Mouse (Mus musculus) testis, postnatal 14 days (tissue): ENCODE data around the gene Ripply3.
"Not testable (repeated sequence)": the region's sequence is repeated elsewhere in the genome, so short reads cannot be mapped to it uniquely, and the experiment has no call there.

Experiments
- DNase-seq: peaks from one replicate; pipeline ENCODE4 v3.0.0; 2021; ENCODE audit warnings: low spot score

Gene Ripply3

GRCm38 (mm10) chr16:94315215-94315614 is 13.0 kb upstream of the Ripply3 start:
- DNase-seq = no peak

GRCm38 (mm10) chr16:94317752-94318151 is 10.5 kb upstream of the Ripply3 start:
- no peak for DNase-seq

GRCm38 (mm10) chr16:94320223-94320622 is 8.0 kb upstream of the Ripply3 start:
- DNase-seq = no peak

DNA sequence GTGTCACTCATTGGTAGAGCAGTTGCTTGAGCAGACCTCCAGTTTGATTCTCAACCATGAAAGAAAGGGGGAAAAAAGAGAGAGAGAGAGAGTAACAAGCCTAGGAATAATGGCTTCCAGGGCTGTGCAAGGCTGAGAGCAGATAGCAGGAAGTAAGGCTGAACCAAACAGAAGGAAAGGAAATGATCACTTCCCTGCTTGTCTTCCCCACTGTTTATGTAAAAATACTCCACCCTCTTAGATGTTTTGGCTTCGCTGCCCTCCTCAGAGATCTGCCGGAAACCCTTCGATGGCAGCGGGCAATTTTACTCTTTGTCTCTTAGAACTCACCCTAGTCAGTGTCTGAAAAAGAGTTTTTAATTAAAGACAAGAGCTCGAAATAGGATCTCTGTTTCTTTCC is 4.5 kb upstream of the Ripply3 start:
- no peak for DNase-seq

DNA sequence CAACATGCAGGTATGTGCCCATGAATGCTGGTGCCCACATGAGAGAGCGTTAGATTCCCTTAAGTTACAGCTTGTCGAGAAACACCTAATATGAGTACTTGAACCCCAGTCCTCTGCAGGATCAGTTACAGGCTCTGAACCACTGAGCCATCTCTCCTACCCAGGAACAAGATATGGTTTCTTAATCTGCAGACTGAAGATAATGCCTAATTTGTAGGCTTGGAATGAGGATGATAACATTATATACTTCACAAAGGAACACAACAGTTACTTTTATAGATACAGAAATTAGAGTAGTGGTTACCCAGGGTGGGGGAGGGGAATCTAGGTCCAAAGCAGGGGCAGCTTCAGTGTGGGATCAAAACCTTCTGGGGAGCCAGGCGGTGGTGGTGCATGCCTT is 2.2 kb upstream of the Ripply3 start:
- DNase-seq = no peak

- DNase-seq = no peak
These were observed 954 bp downstream of the Ripply3 start for GRCm38 (mm10) chr16:94328881-94329867.

GRCm38 (mm10) chr16:94330429-94330828 is 2.2 kb downstream of the Ripply3 start:
- no peak for DNase-seq

GRCm38 (mm10) chr16:94331233-94331885 is 3.1 kb downstream of the Ripply3 start:
- DNase-seq = no peak

- peak; percentile 31 for DNase-seq
These were observed 3.6 kb downstream of the Ripply3 start for GRCm38 (mm10) chr16:94331886-94332252.

DNA sequence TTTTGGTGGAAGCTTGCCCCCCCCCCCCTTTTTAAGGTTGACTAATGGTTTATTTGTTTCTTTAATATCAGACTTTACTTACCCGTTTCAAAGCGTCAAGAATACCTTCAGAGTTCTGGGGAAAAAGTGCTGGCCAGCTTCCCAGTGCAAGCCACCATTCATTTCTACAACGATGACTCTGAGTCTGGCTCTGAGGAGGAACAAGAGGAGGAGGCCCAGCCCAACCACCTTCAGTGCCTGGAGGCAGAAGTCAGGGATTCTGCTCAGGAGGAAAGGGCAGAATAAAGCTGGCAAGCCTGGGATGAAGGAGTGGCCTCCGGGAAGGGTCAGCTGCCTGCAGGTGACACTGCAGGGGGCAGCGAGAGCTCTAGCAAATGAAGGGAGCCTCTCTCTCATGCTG is 7.4 kb downstream of the Ripply3 start:
- no peak for DNase-seq

- not testable (repeated sequence) for DNase-seq
These were observed 11.2 kb downstream of the Ripply3 start for GRCm38 (mm10) chr16:94339164-94340160.

- DNase-seq = no peak
These were observed 17.5 kb downstream of the Ripply3 start for GRCm38 (mm10) chr16:94345733-94346132.

DNA sequence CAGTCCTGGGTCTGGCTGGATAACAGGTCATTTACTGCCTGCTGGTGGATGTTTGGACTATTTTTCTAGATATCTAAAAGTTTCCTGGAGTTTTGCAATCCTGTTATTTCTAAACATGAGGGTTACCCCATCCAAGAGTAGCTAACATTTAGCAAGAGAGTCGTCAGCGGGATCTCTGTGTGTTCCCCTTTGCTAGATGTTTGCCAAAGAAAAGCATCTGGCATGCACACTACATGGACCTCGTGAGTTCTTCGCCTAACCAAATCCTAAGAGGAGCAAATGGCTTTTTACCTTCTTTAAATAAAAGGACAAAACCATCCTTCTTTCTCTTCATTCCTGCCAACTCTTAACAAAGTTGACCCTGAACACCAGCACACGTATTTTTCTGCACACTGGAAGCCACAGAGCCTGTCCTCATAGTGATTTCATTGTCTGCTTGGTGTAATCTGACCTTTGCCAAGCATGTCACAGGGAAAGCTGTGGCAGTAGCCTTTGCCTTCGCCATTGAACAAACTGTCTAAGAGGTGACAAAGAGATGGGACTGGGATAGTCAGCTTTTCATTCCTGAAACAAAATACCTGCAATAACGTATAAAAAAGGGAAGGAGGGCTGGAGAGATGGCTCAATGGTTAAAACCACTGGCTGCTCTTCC is 19.0 kb downstream of the Ripply3 start:
- no peak for DNase-seq

- no peak for DNase-seq
These were observed 20.6 kb downstream of the Ripply3 start for GRCm38 (mm10) chr16:94348779-94349178.

- DNase-seq = no peak
These were observed 21.5 kb downstream of the Ripply3 start for GRCm38 (mm10) chr16:94349588-94350286.

DNA sequence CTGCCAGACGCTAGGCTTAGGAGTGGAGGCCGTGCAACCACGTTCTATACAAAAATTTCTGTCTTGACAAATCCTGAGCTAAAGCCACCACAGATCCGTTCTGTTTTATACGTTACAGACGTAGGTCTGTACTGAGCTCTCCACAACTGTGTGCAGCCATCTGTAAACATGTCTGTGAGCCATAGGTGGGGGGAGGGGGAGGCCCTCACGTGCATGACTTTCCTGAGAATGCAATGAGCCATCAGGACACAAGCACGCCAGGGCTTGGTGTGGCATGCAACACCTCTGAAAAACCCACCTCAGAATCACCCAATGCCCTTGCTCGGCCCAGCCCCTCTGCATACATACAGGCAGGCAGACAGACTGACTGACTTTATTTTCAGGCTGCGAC is 22.1 kb downstream of the Ripply3 start:
- DNase-seq = no peak

DNA sequence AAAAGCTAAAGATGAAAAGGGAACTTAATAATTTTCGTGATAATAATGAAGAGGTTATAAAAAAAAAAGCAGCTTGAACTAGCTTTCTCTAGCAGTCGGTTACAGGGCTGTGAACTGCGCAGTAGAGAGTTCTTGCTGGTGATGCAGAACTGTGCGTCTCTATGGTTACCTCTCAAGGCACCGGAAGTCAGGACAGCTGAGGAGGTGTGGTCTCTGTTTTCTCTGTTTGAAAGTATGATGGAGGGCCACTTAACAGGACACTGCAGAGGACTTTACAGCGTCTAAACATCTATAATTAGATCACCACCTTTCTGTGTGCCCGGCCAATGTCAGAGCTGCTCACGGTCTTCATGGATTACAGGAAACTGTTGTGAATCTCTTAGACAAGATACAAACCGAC is 26.2 kb downstream of the Ripply3 start:
- no peak for DNase-seq

DNA sequence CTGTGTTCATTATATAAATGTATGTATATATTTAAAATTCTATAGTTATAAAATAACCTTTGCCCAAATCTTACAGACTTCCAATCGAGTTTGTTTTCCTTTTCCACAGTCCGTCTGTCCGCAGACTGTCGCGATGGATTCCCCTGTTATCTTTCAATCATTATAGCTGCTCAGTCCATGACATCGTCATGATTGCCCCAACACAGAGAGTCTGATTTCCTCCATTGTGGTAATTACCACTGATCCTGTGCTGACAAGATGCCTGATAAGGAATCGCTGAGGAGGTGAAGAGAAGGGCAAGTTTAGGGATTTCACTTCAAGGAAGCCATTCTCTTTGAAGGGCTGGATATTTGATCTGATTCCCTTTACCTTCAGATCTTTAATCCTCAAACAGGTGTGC is 27.8 kb downstream of the Ripply3 start:
- no peak for DNase-seq

- no peak for DNase-seq
These were observed 28.7 kb downstream of the Ripply3 start for GRCm38 (mm10) chr16:94356776-94357494.

DNA sequence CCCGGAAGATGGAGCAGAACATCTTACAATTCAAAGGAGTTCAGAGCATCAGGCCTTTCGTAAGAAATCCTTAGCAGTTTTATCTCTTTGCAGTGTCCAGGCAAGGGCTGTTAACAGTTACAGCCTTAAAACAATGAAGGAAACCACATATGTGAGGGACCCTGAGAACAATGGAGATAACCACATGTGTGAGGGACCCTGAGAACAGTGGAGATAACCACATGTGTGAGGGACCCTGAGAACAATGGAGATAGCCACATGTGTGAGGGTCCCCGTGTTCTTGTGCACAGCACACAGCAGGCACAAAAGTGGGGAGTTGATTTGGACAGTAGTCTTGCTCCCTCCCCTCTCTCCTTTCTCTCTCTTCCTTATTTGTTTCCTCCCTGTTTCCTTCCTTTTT is 29.9 kb downstream of the Ripply3 start:
- no peak for DNase-seq
